Mouse (Mus musculus) WW6 (cell line): Measurements from ENCODE around the gene Abca15.
"Not testable (repeated sequence)": the region's sequence is repeated elsewhere in the genome, so short reads cannot be mapped to it uniquely, and the experiment has no call there.

ENCODE experiments used
- DNase-seq: peaks from one replicate; pipeline ENCODE4 v3.0.0-alpha.2; 2013; ENCODE audit warnings: low read depth, low spot score

Abca15 gene

DNA sequence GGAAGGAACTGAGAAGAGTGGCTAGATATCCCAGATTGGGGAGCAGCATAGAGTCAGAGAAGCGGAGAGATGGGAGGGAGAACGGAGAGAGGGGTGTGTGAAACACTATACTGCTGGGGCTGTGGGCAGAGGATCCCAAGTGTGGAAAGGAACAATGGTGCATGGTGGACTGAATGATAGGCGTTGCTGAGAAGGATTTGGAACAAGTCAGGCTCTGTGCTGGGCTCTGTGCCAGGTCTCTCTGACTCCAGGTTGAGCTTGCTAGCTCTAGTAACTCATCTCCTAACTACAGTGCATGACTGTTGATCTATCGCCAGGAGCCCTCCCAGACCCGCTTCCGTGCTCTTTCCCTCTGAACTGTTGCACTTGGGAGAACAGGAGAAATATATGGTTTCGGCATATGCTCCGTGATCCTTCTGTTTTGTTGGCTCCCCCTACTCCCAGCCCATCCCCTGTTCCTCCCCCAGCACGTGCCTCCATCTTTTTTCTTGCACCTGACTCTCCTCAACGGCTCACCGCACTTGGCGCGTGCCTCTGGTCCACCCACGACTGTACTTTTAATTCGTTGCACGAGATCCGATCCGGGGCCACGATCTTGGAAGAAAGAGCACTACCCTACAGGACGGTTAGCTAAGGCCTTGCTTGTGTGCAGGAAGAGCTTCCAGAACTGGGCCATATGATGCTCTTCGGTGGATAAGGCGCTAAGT is at the start of gene Abca15:
Gene Abca15, plus strand, starts transcription at position 584 of the 707 bp plus-strand sequence.
- no peak for DNase-seq

DNA sequence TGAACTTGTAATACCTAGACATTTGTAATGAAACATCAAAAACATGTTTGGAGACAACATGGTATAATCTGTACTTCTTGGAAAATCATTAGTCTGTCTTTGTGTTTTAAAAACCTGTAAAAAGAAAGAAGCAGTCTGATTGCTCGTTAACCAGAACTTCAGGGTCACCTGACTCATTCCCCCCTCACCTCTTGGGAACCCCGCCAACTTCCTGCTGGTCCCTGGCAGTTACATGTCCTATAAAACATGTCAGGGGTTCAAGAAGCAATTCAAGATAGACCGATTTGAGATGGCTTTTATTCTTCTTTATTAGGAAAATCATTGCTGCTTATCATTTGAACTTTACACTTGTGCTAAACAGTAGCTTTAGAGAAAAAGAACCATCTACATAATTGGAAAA is 43.2 kb upstream of the Abca15 start:
- DNase-seq: no peak

DNA sequence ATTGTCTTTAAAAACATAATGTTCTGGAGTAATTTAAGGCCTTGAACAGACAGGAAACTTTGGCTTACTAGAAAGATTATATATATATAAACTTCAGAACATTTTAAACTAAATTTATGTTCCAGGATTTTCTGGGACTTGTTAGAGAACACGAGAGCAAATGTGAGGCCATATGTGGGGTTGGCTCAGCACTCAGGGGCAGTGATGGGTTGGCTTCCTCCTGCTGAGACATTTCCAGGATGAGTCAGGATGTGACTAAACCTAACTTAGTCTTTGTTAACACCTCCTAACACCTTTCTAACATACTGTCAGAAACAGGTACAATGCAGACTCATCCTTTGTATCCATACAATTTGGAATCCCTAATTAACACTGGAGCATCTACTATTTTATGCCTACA is 12.4 kb upstream of the Abca15 start:
- no peak for DNase-seq

DNA sequence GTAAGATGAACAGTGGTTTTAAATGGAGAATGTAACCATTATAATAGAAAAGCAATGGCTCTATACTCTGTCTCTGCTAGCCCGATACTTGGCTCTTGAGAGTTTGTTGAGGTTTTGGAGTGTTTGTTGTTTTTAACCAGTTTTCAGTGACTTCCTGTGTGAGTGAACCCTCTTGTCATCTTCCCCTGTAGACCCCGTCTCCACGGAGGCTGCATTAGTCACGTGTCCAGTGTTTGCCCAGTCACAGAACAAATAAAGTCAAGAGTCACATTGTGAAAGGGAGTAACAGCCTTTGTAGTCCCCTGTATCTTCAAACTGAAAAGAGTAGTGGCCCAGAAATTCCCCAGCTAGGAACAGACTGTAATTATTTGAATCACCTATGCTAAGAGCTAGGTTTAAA is 5.5 kb upstream of the Abca15 start:
- no peak for DNase-seq

DNA sequence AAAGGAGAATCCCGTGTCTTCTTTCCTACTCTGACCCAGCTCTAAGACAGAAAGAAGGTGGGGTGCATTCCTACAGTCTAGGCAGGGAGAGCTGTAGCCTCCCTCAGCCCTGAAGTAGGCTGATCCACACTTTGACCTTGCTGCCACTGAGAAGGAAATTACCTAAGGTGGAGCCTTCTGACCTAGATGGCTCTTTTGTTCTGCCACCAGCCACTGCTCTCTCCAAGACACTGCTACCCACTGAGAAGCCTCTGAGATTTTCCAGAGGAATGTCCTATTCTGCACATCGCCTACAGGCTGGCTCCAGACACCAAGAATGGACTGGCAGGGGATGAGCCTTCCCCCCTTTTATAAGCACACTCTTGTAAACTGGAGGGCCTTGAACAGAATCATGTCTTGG is 2.6 kb upstream of the Abca15 start:
- DNase-seq: not testable (repeated sequence)

DNA sequence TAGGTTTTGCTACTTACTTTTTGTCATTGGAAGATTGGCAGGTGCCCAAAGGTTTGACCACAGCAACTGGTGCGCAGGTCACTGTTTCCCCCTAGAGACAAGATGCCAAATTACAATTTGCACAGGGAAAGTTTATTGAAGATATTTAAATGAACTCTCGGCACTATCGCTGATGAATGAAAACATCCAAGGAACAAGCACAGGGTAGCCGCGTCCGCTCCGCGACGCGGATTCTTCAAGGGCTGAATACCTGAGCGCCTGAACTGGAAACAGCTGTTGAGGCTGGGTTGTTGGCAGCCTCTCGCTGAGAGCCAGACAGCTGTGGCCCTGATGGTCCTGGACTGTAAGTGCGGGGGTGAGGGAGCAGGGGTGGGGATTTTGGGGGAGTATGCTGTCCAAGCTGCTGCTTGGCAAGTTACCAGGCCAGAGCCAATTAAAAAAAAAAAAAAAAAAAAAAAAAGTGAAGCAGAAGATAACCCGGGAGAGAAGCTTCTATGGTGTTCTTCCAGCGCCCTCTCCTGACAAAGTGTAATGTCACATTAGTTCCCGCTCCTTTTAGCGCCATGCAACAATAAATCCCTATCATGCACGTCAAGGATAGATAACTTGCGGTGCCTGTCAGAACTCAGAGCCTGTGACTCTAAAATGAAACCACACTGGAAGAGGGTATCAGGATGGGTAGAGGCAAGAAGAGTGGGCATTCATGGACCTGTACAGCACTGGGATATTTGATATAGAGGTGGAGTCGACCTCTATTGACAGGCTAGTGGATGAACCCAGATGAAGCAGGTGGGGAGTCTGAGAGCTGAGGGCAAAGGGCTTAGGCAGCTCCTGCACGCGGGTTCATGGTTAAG is 1.0 kb upstream of the Abca15 start:
- DNase-seq: no peak

DNA sequence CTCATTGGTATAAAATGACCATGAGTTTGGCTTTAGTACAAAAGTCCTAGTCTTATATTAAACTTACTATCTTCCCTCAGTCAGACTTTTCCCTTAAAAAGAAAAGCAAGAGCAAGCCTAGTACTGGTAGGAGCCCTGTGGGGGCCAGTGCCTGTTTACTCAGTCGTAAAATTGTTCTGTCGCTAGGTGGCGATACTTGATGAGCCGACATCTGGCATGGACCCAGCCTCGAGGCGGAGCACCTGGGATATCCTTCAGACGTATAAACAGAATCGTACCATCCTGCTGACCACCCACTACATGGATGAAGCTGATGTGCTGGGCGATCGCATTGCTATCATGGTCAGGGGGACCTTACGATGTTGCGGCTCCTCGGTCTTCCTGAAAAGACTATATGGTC is 32.7 kb downstream of the Abca15 start:
- peak; percentile 9 for DNase-seq

DNA sequence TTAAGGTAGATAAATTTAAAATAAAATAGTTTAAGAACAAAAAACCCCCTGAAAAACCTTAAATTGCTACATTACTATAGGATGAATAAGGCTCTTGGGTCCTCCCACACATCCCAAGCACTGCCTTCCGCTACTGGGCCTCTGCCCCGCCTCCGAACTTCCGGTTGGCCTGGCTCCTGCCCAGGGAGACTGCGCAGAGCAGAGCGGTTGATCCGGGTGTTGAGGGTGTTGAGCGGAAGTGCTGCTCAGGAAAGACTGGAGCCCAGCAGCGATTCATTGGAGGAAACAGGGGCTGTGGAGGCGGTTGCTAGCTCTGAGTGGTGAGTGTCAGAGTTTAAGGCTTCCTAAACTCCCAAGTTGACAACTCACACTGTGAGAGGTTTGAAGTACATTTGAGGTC is 81.0 kb downstream of the Abca15 start, which contains the start of gene Abca16:
Gene Abca16, plus strand, starts transcription at position 201 of the 400 bp plus-strand sequence.
- peak; percentile 28 for DNase-seq

DNA sequence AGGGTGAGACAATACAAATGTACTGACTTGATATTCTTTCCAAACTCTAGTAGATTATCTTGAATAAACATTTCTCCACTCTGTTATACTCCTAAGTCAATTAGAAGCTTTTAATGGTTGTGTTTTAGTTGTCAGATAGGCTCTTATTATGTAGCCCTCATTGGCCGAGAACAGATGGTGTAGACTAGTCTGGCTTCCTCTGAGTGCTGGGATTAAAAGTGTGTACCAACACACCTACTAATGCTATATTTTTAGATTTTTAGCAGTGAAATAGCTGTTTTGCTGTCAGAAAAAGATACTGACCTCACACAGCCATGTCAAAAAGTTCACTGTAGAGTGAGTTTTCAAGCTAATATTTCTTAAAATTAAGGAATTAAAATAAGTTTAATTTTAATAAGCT is 83.9 kb downstream of the Abca15 start:
- no peak for DNase-seq

DNA sequence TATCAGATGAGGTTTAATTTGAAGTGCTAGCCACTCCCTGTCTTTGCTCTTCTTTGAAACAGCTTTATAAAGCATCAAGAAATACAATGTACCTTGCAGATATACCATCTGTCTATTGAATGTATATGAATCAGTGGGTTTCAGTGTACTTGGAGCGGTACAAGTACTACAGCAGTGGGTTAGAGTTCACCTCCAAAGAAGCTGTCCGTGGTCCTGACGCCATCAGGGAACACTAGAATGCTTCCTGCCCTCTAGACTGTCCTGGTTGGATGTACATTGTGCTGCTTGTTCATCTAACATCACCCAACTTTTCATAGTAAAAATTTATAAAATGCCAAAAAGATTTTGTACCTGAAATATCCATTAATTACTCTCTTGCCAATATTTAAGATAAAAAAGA is 98.2 kb downstream of the Abca15 start:
- no peak for DNase-seq

DNA sequence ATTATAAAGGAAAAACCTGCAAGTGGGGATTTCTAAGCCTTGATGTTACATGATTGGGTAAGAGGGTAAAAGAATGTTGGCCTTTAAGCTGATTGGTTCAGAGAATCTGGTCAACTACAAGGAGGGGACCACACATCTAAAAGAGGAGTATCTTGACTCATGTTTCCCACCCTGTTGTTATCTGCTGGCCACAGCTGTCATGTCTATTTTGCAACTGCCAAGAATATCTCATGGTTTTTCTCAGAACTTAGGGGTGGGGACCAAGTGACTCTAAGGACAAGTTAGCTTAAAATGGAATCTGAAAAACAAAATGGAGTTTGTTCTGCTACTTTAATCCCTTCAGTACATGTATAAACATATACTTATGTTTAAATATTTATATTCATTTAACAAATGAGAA is 103.0 kb downstream of the Abca15 start:
- no peak for DNase-seq
